In the genomic region with DNA sequence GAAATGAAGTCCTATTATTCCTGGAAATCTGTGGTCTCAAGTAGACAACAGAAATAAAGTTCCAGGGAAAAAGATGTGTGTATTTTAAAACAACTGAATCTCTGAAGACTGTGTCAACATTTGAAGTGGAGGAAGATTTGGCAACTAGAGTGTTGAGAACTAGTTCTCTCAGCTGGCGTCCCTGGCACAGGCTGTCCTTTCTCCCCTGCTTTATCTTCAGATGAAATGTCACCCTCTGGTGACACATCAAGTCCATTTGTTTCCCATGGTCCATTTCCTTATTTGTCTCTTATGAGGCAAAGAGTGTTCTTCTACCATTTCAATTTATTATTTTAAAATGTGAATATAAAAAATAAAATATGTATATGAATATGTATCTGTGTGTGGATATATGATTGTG, we compare ENCODE assay signal across 24 mouse cellular contexts.
"Had no signal": no experiment of that assay in that cellular context is flagged by ENCODE, and none has a peak within 500 bp of the region (broad histone marks: within the 10 kb centered on the region; RNA-seq: fewer than 3 reads in every experiment).

No protein-coding gene starts in this region.

- H3K9ac ChIP-seq: limb, embryonic 12.5 days; limb, embryonic 15.5 days; liver, embryonic 14.5 days; liver, postnatal 0 days; lung, embryonic 14.5 days; midbrain, embryonic 12.5 days; midbrain, embryonic 15.5 days; neural tube, embryonic 12.5 days; neural tube, embryonic 15.5 days had no signal

- DNase-seq: kidney, adult 18-20 months; kidney, adult 9 months; kidney, postnatal 14 days; kidney, postnatal 4 days; left cerebral cortex, postnatal 4 days; liver, postnatal 0 days; lung, embryonic 14.5 days; retina, postnatal 1 day; right cerebral cortex, postnatal 14 days; right cerebral cortex, postnatal 4 days; thymus, adult 2 months; thymus, postnatal 14 days; thymus, postnatal 4 days had no signal

- ATAC-seq: liver, postnatal 0 days; lung, postnatal 0 days; midbrain, embryonic 15.5 days had no signal

- H3K4me2 ChIP-seq: limb, embryonic 12.5 days; limb, embryonic 15.5 days; liver, embryonic 11.5 days; lung, embryonic 14.5 days; midbrain, embryonic 12.5 days; midbrain, embryonic 15.5 days; neural tube, embryonic 12.5 days; neural tube, embryonic 15.5 days had no signal

- H3K27me3 ChIP-seq: limb, embryonic 12.5 days; limb, embryonic 15.5 days; midbrain, embryonic 12.5 days; midbrain, embryonic 15.5 days; neural tube, embryonic 12.5 days; neural tube, embryonic 15.5 days had no signal

- H3K4me3 ChIP-seq: limb, embryonic 12.5 days; limb, embryonic 15.5 days; midbrain, embryonic 12.5 days; midbrain, embryonic 15.5 days; neural tube, embryonic 12.5 days; neural tube, embryonic 15.5 days had no signal

- H3K9me3 ChIP-seq: limb, embryonic 12.5 days; limb, embryonic 15.5 days; midbrain, embryonic 12.5 days; midbrain, embryonic 15.5 days; neural tube, embryonic 12.5 days; neural tube, embryonic 15.5 days had no signal

- H3K4me1 ChIP-seq: limb, embryonic 12.5 days; limb, embryonic 15.5 days; midbrain, embryonic 12.5 days; midbrain, embryonic 15.5 days; neural tube, embryonic 12.5 days; neural tube, embryonic 15.5 days had no signal

- H3K36me3 ChIP-seq: limb, embryonic 12.5 days; limb, embryonic 15.5 days; midbrain, embryonic 12.5 days; midbrain, embryonic 15.5 days; neural tube, embryonic 12.5 days; neural tube, embryonic 15.5 days had no signal

- H3K27ac ChIP-seq: limb, embryonic 12.5 days; limb, embryonic 15.5 days; liver, embryonic 14.5 days; macrophage; midbrain, embryonic 12.5 days; midbrain, embryonic 15.5 days; neural tube, embryonic 12.5 days; neural tube, embryonic 15.5 days; stomach, postnatal 0 days had no signal
